Mouse (Mus musculus) forebrain, embryonic 14.5 days (tissue): ENCODE results near the gene Tm4sf4. TPM values are rescaled to one million over a fixed set of nuclear protein-coding genes. Genes with fewer than 3 reads are reported as not detected.

Source experiments
- ATAC-seq: fragments of 200-750 bp; cut with Nextera tagmentation; 2 replicates; pipeline ENCODE4 v1.8.0; 2017; ENCODE audit warnings: mild to moderate bottlenecking, moderate library complexity
- DNase-seq: peaks from one replicate; pipeline ENCODE4 v3.0.0-alpha.2; 2015; ENCODE audit warnings: low spot score
- H3K27ac ChIP-seq: fragments of 300-500 bp; sonication (generic); 2 replicates; pipeline ENCODE4 v1.5.1; 2014; ENCODE audit warnings: low read depth, mild to moderate bottlenecking, control low read depth, low read length, moderate library complexity
- H3K27me3 ChIP-seq: fragments of 300-500 bp; sonication (generic); replicated peaks from 2 replicates; pipeline ENCODE4 v1.6.1; 2014; ENCODE audit warnings: low read length, control low read depth, mixed read lengths; ENCODE audit not compliant: control insufficient read depth, insufficient read depth
- H3K36me3 ChIP-seq: fragments of 300-500 bp; sonication (generic); 2 replicates; pipeline ENCODE4 v1.6.1; 2014; ENCODE audit warnings: low read length, control low read depth; ENCODE audit not compliant: control insufficient read depth, insufficient read depth
- H3K4me1 ChIP-seq: fragments of 300-500 bp; sonication (generic); 2 replicates; pipeline ENCODE4 v1.6.1; 2014; ENCODE audit warnings: antibody characterized with exemption, low read length, control low read depth; ENCODE audit not compliant: control insufficient read depth, insufficient read depth
- H3K4me2 ChIP-seq: fragments of 300-500 bp; sonication (generic); 2 replicates; pipeline ENCODE4 v1.6.1; 2014; ENCODE audit warnings: mild to moderate bottlenecking, control low read depth, low read length
- H3K4me3 ChIP-seq: fragments of 300-500 bp; sonication (generic); 2 replicates; pipeline ENCODE4 v1.5.1; 2014; ENCODE audit warnings: low read depth, low read length, control low read depth
- H3K9ac ChIP-seq: fragments of 300-500 bp; sonication (generic); 2 replicates; pipeline ENCODE4 v1.6.1; 2014; ENCODE audit warnings: mild to moderate bottlenecking, low read length, control low read depth, moderate library complexity
- H3K9me3 ChIP-seq: fragments of 300-500 bp; sonication (generic); replicated peaks from 2 replicates; pipeline ENCODE4 v1.6.1; 2016; ENCODE audit warnings: low read length, control low read depth, mixed read lengths; ENCODE audit not compliant: control insufficient read depth
- WGBS: fragments of 180-500 bp; shearing (Covaris S2); extraction: QIAGEN DNeasy Blood & Tissue Kit; methylation state at CpG from one replicate; pipeline ENCODE4 v1.1.7; 2014; 5-methylcytosine and 5-hydroxymethylcytosine counted together
- polyA plus RNA-seq: library from polyadenylated mRNA; unstranded; fragments of >200 nt; fragmentation: Nextera tagmentation; extraction: Ambion mirVana; gene quantifications from 2 replicates; pipeline ENCODE4 v1.2.1, GENCODE M21; 2014

Tm4sf4 gene
- polyA plus RNA-seq, 1 experiment from 2014 or later, result 0.11 TPM

GRCm38 (mm10) chr3:57429486-57429885 lies 4.4 kb downstream of the Tm4sf4 start:
- Histone ChIP-seq H3K9ac (no peak overlapping the region), H3K27me3 (no peaks in the 10 kb centered on the region), H3K27ac (no peak overlapping the region), H3K4me3 (no peak overlapping the region), H3K4me1 (no peaks in the 10 kb centered on the region), H3K36me3 (no peaks in the 10 kb centered on the region), H3K9me3 (no peaks in the 10 kb centered on the region), H3K4me2 (no peak overlapping the region)
- WGBS, result 76% methylated on average over 4 of the region's 4 CpGs
- DNase-seq (no peak), ATAC-seq (no peak)

GRCm38 (mm10) chr3:57431706-57432105 lies 6.6 kb downstream of the Tm4sf4 start:
- H3K36me3 ChIP-seq, result no peaks in the 10 kb centered on the region

DNA sequence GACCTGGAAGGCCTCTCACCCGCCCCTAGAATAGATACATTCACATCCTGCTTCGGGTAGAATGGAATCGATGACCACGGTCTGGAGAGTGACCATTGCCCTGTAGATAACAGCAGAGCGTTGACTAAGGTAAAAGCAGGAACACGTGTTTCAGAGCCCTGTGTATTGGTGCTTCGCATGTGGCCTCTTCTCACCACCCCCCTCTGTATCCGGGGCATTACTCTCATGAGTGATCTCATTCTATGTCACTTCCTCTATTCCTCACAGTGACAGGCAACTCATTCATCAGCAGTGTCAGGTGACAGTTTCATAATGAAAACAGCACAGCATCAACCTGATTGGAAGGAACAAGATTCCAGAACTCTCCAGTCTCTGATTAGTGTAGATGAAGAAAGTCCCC lies 10.2 kb downstream of the Tm4sf4 start:
- 83% methylated on average over 8 of the region's 8 CpGs for WGBS
- no peaks in the 10 kb centered on the region for H3K4me1 ChIP-seq
- no peak overlapping the region for H3K27ac ChIP-seq
- DNase-seq (no peak), ATAC-seq (no peak)
- no peaks in the 10 kb centered on the region for H3K36me3 ChIP-seq
- no peaks in the 10 kb centered on the region for H3K9me3 ChIP-seq
- no peak overlapping the region for H3K9ac ChIP-seq
- H3K27me3 ChIP-seq, result no peaks in the 10 kb centered on the region
- H3K4me2 ChIP-seq, result no peak overlapping the region
- no peak overlapping the region for H3K4me3 ChIP-seq

More at GRCm38 (mm10) chr3:57431706-57432105, 6.6 kb downstream of the Tm4sf4 start:
- H3K4me2 ChIP-seq, result no peak overlapping the region
- no peak overlapping the region for H3K9ac ChIP-seq
- H3K27me3 ChIP-seq, result no peaks in the 10 kb centered on the region
- no peak overlapping the region for H3K27ac ChIP-seq
- no peak overlapping the region for H3K4me3 ChIP-seq
- 73% methylated on average over 3 of the region's 3 CpGs for WGBS
- no peaks in the 10 kb centered on the region for H3K9me3 ChIP-seq
- no peaks in the 10 kb centered on the region for H3K4me1 ChIP-seq
- no peak for DNase-seq
- no peak for ATAC-seq

GRCm38 (mm10) chr3:57440956-57441355 lies 15.8 kb downstream of the Tm4sf4 start:
- no peaks in the 10 kb centered on the region for H3K4me1 ChIP-seq
- no peak overlapping the region for H3K27ac ChIP-seq
- no peaks in the 10 kb centered on the region for H3K36me3 ChIP-seq
- H3K9ac ChIP-seq, result no peak overlapping the region
- ATAC-seq (no peak), DNase-seq (no peak)
- no peaks in the 10 kb centered on the region for H3K9me3 ChIP-seq
- no peak overlapping the region for H3K4me3 ChIP-seq
- no peak overlapping the region for H3K4me2 ChIP-seq
- WGBS, result 77% methylated on average over 3 of the region's 3 CpGs
- H3K27me3 ChIP-seq, result no peaks in the 10 kb centered on the region

GRCm38 (mm10) chr3:57445706-57446105 lies 20.6 kb downstream of the Tm4sf4 start:
- H3K27ac ChIP-seq, result no peak overlapping the region
- H3K9me3 ChIP-seq, result no peaks in the 10 kb centered on the region
- no peaks in the 10 kb centered on the region for H3K36me3 ChIP-seq
- H3K9ac ChIP-seq, result no peak overlapping the region
- 42% methylated on average over 3 of the region's 3 CpGs for WGBS
- H3K4me2 ChIP-seq, result no peak overlapping the region
- no peaks in the 10 kb centered on the region for H3K4me1 ChIP-seq
- DNase-seq (peak; percentile 67), ATAC-seq (no peak)
- no peak overlapping the region for H3K4me3 ChIP-seq
- no peaks in the 10 kb centered on the region for H3K27me3 ChIP-seq

DNA sequence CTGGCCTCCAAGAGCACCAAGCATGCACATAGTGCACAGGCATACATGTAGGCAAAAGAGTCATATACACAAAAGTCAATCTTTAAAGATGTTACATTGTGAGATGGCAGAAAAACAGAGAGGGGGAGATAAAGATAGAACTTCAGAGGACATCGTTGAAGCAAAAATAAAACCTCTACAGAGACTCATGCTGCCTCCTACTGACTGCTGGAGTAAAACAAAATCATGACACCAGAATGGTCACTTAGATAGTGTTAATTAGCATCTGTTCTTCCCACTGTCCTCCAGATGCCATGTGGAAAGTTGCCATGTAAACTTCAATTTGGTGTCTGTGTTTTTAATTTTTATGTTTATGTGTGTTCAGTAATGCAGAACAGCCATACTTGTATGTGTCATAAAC lies 22.8 kb downstream of the Tm4sf4 start:
- ATAC-seq (no peak), DNase-seq (no peak)
- H3K9ac ChIP-seq, result no peak overlapping the region
- no peak overlapping the region for H3K4me3 ChIP-seq
- no peak overlapping the region for H3K27ac ChIP-seq
- H3K27me3 ChIP-seq, result no peaks in the 10 kb centered on the region
- H3K4me1 ChIP-seq, result no peaks in the 10 kb centered on the region
- 59% methylated on average over 1 of the region's 1 CpGs for WGBS
- no peaks in the 10 kb centered on the region for H3K9me3 ChIP-seq
- H3K36me3 ChIP-seq, result no peaks in the 10 kb centered on the region
- no peak overlapping the region for H3K4me2 ChIP-seq

- Histone ChIP-seq H3K27me3 (no peaks in the 10 kb centered on the region), H3K27ac (no peak overlapping the region), H3K9ac (no peak overlapping the region), H3K9me3 (no peaks in the 10 kb centered on the region), H3K4me3 (no peak overlapping the region), H3K4me2 (no peak overlapping the region), H3K4me1 (no peaks in the 10 kb centered on the region), H3K36me3 (no peaks in the 10 kb centered on the region)
- DNase-seq (peak; percentile 91), ATAC-seq (peak; percentile 89)
- 33% methylated on average over 5 of the region's 5 CpGs for WGBS
These were observed 23.3 kb downstream of the Tm4sf4 start for GRCm38 (mm10) chr3:57448445-57448844.

DNA sequence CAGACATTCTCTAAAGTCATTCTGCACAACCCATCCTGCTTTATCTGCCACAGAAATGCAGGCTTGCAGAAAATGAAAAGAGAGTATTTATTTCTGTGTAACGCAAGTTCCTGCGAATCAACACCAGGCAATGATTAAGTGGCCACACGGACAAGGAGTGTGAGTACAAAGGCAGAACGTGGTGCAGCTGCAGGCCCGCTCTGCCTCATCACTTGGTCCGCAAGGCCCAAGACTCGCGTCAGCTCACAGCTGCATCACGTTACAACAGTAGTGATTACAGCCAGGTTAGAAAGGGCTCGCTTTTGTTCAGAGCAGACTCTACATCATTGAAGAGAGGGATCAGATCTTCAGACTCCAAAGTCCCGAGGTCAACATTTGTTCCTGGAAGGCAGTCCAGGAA lies 33.5 kb downstream of the Tm4sf4 start:
- no peak for DNase-seq
- Histone ChIP-seq H3K9me3 (no peaks in the 10 kb centered on the region), H3K27me3 (no peaks in the 10 kb centered on the region), H3K27ac (no peak overlapping the region), H3K4me2 (no peak overlapping the region), H3K4me3 (no peak overlapping the region), H3K36me3 (no peaks in the 10 kb centered on the region), H3K9ac (no peak overlapping the region), H3K4me1 (no peaks in the 10 kb centered on the region)
- 73% methylated on average over 11 of the region's 11 CpGs for WGBS
- ATAC-seq, result peak; percentile 37; the same call in 1 of the 2 replicates

GRCm38 (mm10) chr3:57463302-57463701 lies 38.2 kb downstream of the Tm4sf4 start:
- no peak for DNase-seq
- WGBS, result 93% methylated on average over 4 of the region's 4 CpGs
- no peak for ATAC-seq

More at GRCm38 (mm10) chr3:57463302-57463701, 38.2 kb downstream of the Tm4sf4 start:
- no peak overlapping the region for H3K4me3 ChIP-seq
- no peak overlapping the region for H3K9ac ChIP-seq
- no peaks in the 10 kb centered on the region for H3K4me1 ChIP-seq
- no peak overlapping the region for H3K4me2 ChIP-seq
- H3K27me3 ChIP-seq, result no peaks in the 10 kb centered on the region
- H3K36me3 ChIP-seq, result no peaks in the 10 kb centered on the region
- no peaks in the 10 kb centered on the region for H3K9me3 ChIP-seq
- H3K27ac ChIP-seq, result no peak overlapping the region
